Mouse (Mus musculus) testis, postnatal 10 days (tissue): Measurements from ENCODE around the gene 2310033P09Rik.

Source experiments
- DNase-seq: peaks from one replicate; pipeline ENCODE4 v3.0.0; 2021; ENCODE audit warnings: low spot score

2310033P09Rik gene

DNA sequence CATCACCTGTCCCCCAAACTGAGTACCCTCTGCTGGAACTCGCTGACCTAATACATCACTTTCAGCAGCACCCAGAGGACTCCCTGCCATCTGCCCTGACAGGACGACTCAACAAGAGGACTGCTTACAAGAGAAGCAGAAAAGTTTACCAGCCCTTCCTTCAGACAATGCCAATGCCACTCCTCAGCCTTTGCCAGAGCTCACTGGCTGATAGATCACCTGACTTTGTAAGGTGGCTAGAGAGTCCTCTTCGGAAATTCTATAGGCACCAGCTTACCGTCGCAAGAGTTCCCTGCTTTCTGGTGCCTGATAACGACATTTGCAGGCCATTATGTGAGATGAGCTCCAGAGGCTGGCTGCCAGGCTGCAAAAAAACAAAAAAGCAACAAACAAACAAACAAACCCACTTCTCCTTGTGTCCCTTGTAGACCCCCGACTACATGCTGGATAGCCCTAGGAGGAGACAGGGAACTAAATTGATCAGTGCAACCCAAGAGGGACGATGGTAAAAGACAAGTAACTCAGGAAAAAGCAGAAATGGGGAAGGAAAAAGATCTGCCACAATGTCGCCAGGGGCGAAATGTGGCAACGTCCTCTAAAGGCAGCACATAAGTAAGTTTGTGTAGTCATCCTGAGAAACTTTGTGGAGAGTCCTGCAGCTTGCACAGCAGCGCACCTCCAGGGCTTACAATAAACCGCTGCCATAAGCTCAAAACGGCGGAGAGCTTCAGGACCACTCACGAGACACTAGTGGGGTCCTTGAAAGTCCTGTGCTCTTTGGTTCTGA is 6.7 kb upstream of the 2310033P09Rik start:
- no peak for DNase-seq

DNA sequence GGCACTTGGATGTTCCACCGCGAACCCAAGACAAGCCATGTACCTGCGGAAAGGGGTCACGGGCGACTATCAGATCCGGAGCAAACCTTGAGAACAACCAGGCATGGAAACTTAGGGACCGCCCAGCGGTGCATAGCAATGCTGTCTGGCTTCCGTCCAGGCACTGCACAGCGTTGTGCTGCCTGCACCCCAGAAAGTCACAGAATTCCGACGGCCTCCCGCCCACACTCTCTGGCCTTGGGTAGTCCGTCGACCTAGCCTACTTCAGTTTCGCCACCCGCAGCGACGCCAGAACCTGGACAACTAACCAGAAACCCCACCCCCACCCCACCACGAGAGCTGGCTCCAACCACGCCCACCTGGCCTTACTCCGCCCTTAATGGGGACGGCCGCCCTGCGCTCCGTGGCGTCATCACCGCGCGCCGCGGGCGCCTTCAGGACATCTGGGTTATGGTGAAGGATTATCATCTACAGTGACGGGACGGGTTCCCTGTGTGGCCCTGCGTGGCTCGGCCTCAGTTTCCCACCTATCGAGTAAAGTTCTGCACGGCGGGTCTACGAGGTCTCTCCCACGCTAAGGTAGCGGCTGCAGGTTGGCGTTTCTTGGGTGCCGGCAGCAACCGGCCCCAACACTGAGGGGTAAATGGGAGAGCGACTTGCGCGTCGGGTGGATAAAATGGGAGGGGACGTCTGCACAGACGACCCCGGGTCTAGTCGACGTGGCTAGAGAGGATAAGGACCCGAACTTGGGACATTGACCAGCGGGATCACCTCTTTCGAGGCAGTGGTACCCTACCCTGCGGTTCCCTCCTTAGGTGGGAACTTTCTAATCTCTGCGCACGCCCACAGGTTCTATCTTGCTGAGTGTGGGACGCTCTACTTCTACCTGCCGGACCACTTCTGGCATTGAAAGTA is 5.8 kb upstream of the 2310033P09Rik start, which contains the start of gene Mrpl55:
Mrpl55 (plus strand) TSS at position 406 of the 915 bp plus-strand sequence.
- DNase-seq, result peak; percentile 99

DNA sequence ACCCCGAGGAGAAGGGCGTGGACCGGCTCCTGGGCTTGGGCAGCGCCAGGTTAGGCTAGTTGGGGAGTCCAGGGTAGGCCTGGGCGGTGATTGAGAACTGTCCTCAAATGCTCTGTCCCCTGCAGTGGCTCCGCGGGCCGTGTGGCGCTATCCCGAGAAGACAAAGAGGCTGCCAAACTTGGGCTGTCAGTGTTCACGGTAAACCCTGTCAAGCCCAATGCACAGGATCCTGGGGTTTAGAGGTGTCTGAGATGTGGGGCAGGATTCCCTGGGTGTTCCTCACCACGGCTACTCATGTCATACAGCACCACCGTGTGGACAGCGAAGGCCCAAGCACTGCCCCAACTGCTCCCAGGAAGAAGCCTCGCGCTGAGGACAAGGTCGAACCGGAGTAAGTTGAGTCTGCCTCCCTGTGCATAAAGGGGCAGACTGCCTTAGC is 901 bp downstream of the 2310033P09Rik start:
- DNase-seq, result peak; percentile 84

DNA sequence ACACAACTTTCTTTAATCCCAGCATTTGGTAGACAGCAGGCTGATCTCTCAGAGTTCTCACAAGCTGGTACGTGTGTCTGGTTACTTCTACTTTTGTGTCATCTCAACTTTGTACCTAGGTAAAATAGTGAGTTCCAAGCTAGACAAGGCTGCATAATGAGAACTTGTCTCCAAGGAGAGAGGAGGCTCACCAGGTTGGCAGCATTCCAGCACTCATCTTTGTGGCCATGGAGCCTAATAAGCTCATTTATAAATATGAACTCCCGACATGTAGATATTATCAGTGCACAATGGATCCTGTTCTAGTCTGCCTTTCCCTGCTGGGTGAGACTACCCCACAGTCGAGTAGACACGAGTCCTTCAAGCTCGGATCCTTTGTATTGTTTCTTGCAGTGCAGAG is 1.5 kb downstream of the 2310033P09Rik start:
- DNase-seq, result peak; percentile 73

DNA sequence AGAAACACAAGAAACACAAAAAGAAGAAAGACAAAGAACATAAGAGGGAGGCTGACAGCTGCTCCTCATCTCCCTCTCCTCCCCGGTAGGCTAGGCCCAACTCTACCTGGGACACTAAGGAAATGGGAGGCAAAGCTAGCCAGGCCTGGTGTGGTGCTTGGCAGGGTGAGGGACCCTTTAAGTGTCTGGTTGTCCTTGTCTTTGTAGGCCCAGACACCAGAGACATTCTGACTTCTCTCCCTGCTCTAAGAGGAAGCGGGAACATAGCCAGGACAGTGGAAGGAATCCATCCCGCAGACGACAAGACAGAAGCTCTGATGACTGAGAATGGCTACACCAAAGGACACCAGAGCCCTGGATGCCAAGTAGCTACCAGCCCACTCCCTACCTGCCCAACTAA is 1.9 kb downstream of the 2310033P09Rik start:
- peak; percentile 37 for DNase-seq

DNA sequence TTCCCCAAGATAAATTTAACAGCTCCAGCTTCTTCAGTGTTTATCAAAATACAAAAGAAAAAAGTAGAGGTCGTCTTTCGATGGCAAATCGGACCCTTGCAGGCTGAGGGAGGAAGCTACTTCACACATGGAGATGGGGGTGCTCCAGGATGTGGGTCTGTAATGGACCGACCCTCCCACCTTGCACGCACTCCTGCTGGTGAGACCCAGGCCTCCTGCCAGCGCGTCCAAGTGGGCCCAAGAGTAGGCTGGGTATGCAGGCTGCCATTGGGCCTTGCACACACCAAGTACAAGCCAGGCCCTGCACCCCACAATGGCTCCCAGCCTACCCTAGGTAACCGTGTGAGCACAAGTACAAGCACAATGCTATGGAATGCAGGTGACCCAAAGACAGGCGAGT is 3.4 kb downstream of the 2310033P09Rik start:
- DNase-seq, result peak; percentile 42

DNA sequence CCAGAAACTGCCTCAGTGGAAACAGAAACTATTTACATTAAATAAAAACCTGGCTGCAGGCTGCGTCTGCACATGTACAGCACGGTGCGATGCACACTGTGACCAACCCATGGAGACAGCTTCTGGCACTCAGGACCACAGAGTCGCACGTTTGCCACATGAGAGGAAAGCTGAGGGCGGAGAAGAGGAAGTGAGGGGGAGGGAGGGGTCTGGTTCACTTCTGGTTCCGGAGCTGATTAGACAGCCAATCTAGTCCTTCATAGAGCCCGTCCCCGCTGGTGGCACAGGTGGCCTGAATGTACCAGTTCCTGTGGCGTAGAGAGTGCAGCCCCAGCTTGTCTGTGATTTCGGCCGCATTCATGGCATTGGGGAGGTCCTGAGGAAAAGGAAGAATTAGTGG is 4.2 kb downstream of the 2310033P09Rik start:
- DNase-seq, result peak; percentile 42

DNA sequence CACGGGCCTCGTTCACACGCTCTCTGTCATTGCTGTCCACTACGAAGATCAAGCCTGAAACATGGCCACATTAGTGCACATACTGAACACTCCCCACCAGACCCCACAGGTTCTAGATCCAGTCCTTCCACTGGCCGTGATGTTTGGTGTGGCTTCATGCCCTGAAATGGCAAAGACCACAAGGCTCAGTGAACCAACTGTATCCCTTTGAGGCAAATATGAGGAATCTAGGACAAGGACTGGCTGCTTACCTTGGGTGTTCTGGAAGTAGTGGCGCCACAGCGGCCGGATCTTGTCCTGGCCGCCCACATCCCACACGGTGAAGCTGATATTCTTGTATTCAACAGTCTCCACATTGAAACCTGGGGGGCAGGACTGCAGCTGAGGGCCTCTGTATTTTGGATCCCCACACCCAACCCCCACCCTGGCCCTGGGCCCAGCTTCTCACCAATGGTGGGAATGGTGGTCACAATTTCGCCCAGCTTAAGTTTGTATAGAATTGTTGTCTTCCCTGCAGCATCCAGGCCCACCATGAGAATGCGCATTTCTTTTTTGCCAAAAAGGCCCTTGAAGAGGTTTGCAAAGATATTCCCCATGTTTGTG is 4.9 kb downstream of the 2310033P09Rik start:
- peak; percentile 59 for DNase-seq

DNA sequence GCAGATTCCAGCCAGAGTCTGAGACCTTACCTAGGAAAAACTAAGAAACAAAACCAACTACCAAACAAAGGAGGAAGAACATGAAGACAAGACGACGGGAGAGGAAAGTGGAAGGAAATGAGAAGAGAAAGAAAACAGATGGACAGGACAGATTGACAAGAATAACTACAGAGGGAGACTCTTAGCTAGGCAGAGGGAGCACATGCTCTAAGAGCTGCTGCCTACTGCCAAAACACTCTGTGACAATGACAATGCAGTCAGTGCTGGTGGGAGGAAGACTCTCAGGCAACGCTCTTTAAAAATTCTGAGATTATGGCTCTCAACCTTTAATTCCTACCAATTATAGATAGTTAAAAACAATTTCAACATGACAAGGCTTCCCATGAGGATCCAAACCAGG is 8.8 kb downstream of the 2310033P09Rik start:
- no peak for DNase-seq

DNA sequence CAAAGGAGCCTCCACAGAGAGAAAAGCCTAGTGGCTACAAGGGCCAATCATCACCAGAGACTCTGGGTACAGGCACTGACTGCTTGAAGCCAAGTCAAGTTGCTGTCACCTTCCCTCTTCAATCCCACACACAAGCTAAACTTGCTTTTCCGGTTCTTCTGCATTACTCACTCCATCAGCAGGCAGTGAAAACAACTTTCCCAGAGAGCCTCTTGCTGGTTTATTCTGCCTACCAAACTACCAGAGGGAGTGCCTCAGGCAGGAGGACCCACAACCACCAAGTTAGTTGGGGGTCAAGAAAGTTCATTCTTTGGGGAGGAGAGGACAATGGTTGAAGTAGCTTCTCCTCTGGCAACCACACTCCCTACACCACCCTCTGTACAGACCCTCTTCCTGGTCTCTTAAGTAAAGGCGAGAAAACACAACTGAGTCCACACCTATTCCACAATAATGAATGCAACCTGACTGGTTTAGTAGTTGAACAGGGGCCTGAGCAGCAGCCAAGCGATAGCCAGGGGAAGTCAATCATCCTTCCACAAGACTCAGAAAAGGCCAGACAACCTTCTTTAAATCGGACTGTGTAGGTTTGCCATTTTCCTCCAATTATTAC is 10.4 kb downstream of the 2310033P09Rik start:
- no peak for DNase-seq

DNA sequence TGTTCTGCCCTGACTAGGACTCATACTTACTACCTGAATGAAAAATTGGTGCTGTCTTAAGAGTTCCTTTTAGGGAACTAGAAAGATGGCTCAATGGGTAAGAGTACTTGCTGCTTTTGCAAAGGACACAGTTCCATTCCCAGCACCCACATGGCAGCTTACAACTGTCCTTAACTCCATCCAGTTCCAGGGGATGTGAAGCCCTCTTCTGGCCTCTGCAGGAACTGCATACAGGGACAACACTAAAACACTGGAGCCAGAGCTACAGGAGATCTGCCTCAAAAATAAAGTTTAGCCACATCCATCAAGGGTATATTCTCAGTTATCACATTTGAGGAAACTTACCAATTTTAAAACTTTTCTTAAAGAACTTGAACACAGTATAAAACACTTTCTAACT is 10.9 kb downstream of the 2310033P09Rik start:
- peak; percentile 60 for DNase-seq

DNA sequence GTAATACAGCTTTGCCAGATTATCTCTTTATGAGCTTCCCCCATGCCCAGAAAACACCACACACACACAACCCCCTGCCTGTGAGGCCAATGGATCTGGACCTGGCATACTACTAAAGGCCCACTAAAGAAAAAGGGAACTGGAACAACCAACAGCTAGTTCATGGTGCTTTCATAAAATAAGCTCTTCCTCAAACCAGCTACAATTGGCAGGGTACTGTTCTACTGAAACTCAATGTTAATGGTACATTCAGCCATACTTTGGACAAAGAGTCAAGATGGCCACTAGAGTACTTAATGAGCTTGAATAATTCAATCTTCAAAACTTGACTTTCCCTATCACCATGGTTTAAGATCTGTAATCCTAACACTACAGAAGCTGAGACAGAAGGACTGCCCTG is 13.5 kb downstream of the 2310033P09Rik start:
- no peak for DNase-seq

DNA sequence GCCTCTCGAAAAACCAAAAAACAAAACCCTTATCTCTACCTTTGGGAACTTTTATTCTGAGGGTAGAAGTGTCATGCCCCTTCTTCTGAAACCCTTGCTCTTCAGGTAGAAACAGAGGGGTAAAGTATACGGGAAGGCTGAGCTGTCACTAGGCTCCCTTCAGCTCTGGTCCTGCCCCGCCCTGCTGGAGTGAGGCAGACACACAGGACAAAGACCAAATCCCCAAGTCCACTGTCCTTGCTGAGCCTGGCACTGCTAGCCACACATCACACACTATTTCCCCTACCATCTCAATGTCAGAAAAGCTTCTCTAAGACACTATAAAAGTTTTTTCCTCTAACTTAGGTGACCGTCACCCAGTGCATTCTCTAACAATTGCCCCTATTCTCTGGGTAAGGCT is 14.2 kb downstream of the 2310033P09Rik start:
- no peak for DNase-seq

DNA sequence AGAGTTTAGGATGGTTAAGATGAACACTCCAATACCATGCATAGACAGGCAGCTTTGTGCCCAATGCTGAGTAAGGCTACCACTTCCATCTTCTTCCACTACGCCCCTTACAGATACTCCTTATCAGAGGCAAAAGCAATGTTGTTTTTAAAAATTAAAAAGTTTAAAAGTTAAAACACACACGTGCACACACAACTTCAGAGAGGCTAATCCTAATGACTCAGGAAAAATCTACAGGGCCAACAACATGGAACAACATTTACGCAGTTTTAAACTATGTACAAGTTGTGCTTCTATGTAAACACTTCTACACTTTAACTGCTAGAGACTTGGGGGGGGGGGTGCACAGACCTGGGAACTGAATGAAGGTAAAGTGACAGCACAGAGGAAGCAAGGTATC is 15.9 kb downstream of the 2310033P09Rik start:
- no peak for DNase-seq

DNA sequence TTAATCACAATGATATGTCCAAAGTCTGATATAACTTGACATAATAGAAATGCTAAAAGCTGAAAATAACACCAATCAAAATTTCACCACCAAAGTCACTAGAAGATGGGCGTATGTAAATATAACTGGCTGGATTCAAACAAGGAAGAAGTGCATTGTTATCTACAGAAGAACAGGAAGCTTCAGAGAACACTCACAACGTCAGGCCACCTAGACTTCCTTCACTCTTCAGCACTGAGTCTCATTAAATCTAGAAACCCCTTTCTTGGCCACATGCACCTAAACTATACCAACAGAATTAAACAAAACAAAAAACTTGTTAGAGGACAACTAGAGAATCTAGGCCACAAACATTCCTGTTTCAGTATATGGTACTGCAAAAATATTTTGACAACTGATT is 16.3 kb downstream of the 2310033P09Rik start:
- no peak for DNase-seq

DNA sequence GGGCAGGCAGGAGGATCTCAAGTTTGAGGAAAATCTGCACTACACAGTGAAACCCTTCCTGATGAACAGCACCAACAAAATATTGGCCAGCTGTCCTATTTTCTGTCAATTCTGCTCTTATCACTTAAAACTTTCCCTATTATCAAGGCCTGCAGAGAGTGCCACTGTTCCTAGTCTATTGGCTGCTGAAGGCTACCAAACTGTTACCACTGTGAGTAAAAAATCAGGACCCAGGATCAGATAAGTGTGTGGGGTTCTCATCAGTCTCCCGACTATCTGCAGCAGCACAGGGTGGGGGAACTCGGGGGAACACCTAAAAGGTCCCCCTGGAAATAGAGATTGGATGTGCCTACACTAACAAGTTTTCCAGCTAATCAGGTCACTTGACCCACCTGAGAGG is 17.0 kb downstream of the 2310033P09Rik start:
- no peak for DNase-seq

DNA sequence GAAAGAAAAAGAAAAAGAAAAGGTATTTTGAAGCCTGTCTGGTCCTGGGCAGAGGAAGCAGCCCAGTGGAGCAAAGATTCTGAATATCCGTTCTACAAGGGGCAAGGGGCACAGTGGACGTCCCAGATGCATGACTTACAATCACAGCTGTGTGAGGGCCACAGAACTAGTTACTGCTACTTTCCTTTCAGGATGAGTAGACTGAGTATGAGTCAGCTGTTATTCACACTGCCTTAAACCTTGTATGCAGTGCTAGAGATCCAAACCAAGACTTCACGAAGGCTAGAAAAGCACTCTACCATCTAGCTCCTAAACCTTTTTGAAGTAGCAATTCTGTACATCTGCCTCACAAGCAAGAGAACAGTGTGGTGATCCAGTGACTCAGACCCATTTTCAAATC is 18.1 kb downstream of the 2310033P09Rik start:
- no peak for DNase-seq

DNA sequence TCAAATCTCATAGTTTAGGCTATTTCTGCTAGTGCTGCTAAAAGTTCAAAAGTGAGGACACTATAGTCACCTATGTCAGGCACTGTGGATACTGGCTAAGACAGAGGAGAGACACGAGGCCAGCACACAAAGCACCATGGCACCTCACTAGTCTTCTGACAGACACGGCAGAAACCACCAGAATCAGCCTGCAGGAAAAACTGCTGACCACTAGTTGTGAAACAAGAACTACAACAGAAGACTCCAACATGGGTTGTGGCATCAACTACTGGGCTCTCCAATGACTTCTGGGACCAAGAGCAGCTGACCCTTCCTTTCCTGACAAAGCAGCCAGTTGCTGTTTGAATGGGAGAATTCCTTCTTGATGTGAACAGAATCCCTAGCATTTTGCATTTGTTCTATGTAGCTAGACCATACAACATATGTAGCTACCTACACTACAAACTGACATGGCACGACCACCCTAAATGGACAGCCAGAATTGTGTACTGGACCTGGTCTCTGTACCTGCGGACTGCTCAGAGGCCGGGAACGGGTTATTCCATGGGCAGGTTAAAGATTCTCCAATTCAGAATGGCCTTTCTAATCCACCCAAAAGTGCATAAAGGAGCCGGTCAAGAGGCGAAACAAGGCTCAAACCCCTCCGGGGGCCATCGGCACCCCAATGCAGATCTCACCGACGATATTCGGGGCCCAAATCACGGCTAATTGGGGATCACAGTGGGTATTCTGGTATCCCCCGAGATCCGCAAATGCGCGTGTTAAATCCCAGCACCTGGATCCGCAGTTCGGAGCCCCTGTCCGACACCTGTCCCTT is 18.9 kb downstream of the 2310033P09Rik start:
- no peak for DNase-seq

DNA sequence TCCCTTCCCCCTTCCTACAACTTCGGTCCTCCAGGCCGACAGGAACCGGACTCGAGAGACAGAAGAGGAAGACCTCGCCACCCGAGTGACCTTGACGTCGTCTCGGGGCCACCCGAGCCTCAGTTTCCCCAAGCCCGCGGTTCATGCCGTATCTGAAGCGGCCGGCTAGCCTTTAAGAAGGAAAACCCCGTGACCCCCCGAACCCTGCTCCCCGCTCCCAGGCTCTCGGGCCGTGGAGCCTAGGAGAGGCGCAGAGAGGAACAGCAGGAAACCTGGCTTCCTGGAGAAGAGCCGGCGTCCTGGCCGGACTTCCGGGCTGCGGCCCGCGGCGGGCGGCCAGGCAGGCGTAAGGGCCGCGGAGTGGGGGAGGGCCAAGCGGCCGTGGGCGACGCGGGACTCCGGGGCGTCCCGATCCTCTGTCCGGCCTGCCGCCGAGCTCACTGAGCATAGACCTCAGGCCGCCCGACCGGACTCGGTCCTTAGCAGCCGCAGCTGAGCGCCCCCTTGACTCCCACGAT is 19.5 kb downstream of the 2310033P09Rik start:
- no peak for DNase-seq

DNA sequence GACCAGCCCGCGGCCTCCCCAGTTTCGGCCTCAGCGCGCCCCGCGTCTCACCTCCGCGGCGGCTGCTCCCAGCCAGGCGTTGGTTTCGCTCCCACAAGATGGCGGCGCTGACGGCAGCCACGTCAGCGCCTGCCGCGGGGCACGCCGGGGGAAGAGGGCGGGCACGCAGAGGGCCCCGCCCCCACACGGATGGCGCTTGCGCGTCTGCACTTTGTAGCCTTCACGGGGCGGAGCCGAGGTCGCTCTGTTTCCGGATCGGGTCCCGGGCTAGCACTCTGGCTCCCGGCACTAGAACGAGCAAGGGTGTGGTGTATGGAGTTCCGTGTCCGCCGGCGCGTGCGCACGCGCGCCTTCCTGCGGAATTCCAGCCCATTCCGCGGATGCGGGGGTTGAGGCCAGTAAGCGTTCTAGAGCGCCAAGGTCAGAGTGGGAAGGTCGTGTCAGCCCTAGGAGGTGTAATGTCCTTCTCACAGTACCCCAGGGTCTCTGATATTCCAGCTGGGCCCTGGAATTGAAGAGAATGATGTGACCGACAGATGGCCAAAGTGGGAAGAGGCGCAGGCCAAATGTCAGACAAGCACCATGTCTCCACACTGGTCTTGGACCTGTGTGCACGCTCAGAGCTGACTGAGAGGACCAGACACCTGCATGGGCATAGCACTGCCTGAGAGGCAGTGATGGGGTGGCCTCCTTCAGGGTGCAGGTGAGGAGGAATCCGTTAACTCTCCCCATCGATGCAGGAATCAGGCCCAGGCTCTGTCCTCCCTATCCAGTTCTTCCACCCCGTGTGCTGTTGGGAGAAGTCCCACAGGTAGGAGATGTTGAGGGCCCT is 20.2 kb downstream of the 2310033P09Rik start, which contains the start of gene Arf1:
Arf1 (minus strand) TSS at position 149 of the 832 bp plus-strand sequence.
- DNase-seq, result peak; percentile 98
